Mouse (Mus musculus) E14TG2a.4 (cell line): ENCODE data around the gene Gmfg.

Experiments
- CTCF ChIP-seq: conservative IDR thresholded peaks from 2 replicates; pipeline ENCODE4 v1.5.1; 2014; ENCODE audit warnings: low read length
- POU5F1 ChIP-seq: IDR thresholded peaks from 2 replicates; pipeline ENCODE4 v1.6.1; 2014; ENCODE audit warnings: low read length, borderline replicate concordance

GRCm38 (mm10) chr7:28438771-28439170 is 1.5 kb downstream of the Gmfg start:
- no peak for TF ChIP-seq CTCF
- TF ChIP-seq POU5F1, result no peak
